Mouse (Mus musculus): ENCODE results near the gene Palld. TPM values are rescaled to one million over a fixed set of nuclear protein-coding genes. Genes with fewer than 3 reads are reported as not detected.

Gene Palld
- total RNA-seq (2021), result 100 to 1,000 TPM; 151 to 156 TPM
- long read RNA-seq, experiment 1, full-length matches to known transcripts, result 30 of 104 reads
- long read RNA-seq, experiment 1, partial matches to known transcripts, result 53 of 104 reads
- long read RNA-seq, experiment 1, other reads (novel, unspliced or antisense), result 21 of 104 reads
- long read RNA-seq, experiment 2, full-length matches to known transcripts, result 35 of 144 reads
- long read RNA-seq, experiment 2, partial matches to known transcripts, result 59 of 144 reads
- long read RNA-seq, experiment 2, other reads (novel, unspliced or antisense), result 50 of 144 reads

DNA sequence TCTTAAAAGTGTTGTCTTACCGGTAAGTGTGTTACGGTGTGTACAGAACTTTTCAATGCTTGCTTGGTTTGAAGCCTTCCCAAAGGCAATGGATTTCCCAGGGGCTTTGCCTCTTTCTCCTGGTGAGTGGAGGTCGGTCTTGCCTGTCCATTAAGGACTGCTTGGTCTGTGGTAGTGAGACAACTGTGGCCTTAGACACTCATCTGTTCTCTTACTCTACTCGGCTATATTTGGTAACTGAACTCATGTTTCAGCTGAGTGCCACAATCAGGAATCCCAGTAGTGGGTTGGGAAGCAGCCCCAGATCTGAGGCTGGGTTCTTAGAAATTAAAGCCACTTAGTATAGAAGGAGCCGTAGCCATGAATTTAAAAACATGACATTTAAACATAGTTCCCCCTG is at the start of gene Palld:
Gene Palld, minus strand, starts transcription at position 170 of the 400 bp plus-strand sequence.
- DNase-seq (ENCODE audit: low spot score in 2 of 2), result no peak

- DNase-seq (ENCODE audit: low spot score in 2 of 2), result no peak
These were observed 35.1 kb upstream of the Palld start for GRCm38 (mm10) chr8:61937576-61937975.

DNA sequence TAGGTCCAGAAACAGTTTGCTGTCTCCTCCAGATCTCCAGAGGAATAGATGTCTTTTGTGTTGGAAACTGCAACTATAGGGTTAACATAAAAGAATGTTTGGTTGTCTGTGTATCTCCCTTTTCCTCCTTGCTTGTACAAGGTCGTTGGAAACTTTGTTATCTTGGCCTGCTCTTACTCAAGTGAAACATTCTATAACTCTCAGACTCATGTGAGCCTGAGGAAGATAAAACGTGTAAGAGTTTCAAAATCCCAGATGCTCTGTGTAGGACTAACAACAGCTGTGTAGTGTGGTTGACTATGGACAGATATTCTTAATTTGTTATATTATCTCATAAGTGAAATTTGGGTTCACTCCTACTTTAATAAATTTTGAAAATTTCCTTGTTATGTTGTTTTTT is 30.8 kb upstream of the Palld start:
- no peak for DNase-seq (ENCODE audit: low spot score in 2 of 2)

DNA sequence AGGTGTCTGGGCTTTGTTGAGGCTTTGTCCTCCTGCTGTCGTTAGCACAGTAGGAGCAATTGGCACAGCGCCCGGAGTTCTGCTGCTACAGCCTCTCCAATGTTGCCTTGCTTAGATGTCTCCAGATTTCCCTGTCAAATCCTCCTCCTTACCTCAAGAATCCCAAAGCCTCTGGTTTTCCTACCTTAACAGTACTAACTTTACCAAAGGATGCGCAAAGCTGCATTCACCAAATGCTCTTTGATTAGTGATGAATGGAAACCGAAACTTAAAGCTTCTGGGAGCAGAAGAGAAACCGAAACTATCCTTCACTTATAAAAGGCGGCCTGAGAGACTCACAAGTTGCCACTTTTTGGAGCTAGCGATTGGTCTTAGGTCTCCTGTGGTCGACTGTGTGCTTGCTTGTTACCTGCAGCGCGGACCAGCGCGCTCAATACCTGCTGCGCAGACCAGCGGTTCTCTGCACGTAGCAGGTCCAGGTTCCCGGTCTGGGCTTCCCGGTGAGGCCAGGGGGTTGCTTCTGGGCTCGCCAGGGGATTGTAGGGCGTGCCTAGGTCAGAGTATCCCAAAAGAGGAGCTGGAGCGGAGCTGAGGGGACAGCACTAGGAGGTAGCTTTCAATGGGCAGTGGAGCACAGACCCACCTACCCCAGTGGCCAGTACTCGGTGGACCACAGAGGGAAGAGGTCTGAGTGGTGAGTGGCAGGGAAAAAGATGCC is 25.4 kb upstream of the Palld start, which contains the start of gene Ddx60:
Gene Ddx60, plus strand, starts transcription at position 311 of the 718 bp plus-strand sequence.
- DNase-seq (ENCODE audit: low spot score in 2 of 2), result peak; percentile 46 to 79

DNA sequence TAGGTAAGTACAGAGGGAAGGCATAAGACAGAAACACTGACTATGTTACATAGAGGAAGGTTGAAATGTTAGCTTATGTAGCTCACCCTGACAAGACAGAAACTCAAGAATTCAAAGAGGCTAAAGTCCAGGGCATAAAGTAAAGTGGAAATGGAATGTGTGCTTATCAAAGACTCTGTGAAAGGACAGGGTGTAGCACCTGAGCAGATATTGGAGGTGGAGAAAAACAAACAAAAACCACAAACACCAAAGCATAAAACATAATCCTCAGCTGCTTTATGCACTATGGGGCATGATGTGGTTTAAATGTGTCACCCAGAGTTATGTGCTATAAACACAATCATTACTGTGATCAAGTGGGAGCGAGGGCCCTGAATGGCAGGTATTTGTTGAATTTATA is 22.0 kb upstream of the Palld start:
- no peak for DNase-seq (ENCODE audit: low spot score in 2 of 2)

DNA sequence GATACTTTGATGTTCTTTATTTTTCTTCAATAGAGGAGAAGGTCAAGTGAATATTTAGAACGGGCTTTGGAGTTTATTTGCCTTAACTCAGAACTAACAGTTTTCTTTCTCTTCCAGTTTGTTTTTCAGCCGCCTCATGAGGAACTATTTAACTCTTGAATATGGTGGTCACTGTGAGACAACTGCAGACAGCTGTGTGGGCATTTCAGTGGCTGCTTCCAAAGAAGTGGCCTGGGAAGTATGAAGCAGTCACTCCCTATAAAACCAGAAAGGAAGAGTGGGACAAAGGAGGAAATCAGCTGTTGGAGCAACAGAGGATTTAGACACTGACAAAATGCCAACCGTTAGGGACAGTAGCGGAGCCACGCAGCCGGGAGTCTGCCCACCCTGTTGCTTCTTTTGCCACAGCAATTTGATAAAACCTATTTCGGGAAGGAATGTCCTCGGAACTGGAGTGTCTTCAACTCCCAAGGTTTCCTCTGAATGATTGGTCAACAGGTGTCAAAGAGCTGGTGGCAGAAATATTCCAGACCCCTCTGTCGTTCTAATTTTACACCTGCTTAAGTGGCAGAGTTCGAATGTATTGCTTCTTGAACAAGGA is 19.1 kb upstream of the Palld start:
- DNase-seq (ENCODE audit: low spot score in 2 of 2), result no peak

- no peak for DNase-seq (ENCODE audit: low spot score in 2 of 2)
These were observed 17.9 kb upstream of the Palld start for GRCm38 (mm10) chr8:61920389-61920788.

GRCm38 (mm10) chr8:61919145-61919788 is 16.8 kb upstream of the Palld start:
- DNase-seq (ENCODE audit: low spot score in 2 of 2), result no peak

GRCm38 (mm10) chr8:61917287-61917686 is 14.8 kb upstream of the Palld start:
- no peak for DNase-seq (ENCODE audit: low spot score in 2 of 2)

DNA sequence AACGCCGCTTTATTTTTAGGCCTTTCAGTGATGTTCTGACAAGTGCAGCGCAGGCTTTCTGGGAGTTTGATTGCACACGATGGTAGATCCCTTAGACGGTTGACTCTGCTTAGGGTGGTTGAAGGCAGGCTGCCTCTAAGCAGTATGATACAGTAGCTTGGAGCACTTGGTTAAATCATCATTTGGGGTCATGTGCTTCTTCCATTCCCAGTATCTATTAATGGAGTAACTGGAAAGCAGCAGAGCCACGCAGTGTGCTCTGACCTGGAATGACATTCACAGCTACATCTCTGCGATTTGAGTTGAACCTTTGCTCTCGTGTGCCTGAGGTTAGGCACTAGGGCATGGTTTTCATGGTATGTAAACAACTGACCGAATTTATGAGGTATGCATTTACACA is 11.5 kb upstream of the Palld start:
- no peak for DNase-seq (ENCODE audit: low spot score in 2 of 2)

- no peak for DNase-seq (ENCODE audit: low spot score in 2 of 2)
These were observed 10.3 kb upstream of the Palld start for GRCm38 (mm10) chr8:61912817-61913216.

- DNase-seq (ENCODE audit: low spot score in 2 of 2), result no peak
These were observed 6.8 kb upstream of the Palld start for GRCm38 (mm10) chr8:61909313-61909712.

- peak; percentile 52 to 75 for DNase-seq (ENCODE audit: low spot score in 2 of 2)
These were observed 6.1 kb upstream of the Palld start for GRCm38 (mm10) chr8:61908303-61909215.

- no peak for DNase-seq (ENCODE audit: low spot score in 2 of 2)
These were observed 1.3 kb downstream of the Palld start for GRCm38 (mm10) chr8:61901028-61901717.

- no peak for DNase-seq (ENCODE audit: low spot score in 2 of 2)
These were observed 5.1 kb downstream of the Palld start for GRCm38 (mm10) chr8:61897402-61897801.

DNA sequence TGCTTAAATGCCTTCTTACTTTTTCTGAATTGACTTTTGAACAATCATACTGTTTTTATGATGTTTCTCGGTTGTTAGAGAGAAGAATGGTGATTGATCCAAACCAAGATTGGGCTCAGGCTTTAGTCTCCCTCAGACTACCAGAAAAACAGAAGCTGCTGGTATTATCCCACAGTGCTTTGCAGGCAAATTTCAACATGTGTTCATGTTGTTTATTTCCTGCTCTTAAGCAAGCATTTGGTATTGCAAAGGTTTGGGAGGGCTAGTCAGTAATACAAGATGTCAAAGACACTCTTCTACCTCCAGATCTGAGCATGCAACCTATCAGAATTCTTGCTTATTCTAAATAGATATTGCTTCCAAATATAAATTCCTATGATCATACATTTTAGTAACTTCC is 5.7 kb downstream of the Palld start:
- no peak for DNase-seq (ENCODE audit: low spot score in 2 of 2)

DNA sequence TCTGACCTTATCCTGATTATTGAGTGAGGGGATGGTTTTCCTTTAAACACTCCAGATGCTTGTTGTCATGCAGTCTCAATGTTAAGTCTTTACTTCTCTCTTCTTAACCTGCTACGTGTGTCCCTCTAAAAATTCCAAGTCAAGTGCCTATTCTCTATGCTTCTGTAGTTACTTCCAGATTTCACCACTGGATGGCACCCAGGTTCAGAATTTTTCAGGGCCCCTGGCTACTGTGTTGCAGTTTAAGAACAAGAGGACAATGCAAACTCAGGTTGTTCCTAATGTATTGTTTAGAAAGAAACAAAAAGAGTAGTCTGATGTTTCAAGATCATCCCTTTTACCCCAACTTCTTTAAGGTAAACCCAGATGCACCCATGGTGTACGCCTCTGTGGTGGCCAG is 8.4 kb downstream of the Palld start:
- peak in 1 of 2 experiments; percentile 46 for DNase-seq (ENCODE audit: low spot score in 2 of 2)

GRCm38 (mm10) chr8:61877607-61878006 is 24.9 kb downstream of the Palld start:
- no peak for DNase-seq (ENCODE audit: low spot score in 2 of 2)

GRCm38 (mm10) chr8:61875290-61875689 is 27.2 kb downstream of the Palld start:
- DNase-seq (ENCODE audit: low spot score in 2 of 2), result peak in 1 of 2 experiments; percentile 45

DNA sequence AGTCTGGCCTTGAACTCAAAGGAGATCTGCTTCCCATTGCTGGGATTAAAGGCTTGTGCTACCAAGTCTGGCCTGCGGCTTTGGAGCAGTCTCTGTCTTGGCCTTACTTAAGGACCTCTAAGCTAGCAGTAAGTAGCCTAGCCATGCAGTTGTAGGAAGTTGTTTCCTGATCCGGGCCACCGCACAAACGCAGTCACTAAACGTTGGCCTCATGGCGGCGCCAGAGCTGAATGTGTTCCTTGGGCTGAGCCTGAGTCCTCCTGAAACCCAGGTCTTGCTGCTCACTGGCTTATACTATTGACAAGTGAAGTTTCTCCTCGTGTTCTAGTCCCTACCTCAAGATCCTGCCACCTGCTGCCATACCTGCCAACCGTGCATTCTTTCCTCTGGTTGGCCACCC is 28.5 kb downstream of the Palld start:
- no peak for DNase-seq (ENCODE audit: low spot score in 2 of 2)
